Mouse (Mus musculus): ENCODE measurements around the gene Tas2r124. TPM values are rescaled to one million over a fixed set of nuclear protein-coding genes. Genes with fewer than 3 reads are reported as not detected.

The Tas2r124 gene
- not detected for total RNA-seq (2021)
- long read RNA-seq, experiment 1, result 0 reads
- long read RNA-seq, experiment 2, result 0 reads

DNA sequence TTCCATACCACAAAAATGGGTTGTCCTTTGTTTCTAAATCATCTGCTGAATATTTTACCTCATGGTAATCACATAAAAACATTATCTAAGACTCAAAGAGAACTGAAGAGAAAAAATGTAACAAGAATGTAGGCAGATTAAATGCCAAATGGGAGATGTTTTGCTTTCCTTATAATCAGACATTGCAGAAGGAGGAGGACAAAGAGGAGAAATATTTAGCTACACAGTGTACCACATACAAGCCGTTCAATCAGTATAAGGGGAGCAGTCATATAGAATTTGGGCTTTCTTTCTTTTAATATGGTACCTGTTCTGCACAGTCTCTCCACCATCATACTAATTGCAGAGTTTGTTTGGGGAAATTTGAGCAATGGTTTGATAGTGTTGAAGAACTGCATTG lies at the start of gene Tas2r124:
Gene Tas2r124, plus strand, starts transcription at position 301 of the 400 bp plus-strand sequence.
- no peak for DNase-seq (ENCODE audit: low spot score in 2 of 2)

DNA sequence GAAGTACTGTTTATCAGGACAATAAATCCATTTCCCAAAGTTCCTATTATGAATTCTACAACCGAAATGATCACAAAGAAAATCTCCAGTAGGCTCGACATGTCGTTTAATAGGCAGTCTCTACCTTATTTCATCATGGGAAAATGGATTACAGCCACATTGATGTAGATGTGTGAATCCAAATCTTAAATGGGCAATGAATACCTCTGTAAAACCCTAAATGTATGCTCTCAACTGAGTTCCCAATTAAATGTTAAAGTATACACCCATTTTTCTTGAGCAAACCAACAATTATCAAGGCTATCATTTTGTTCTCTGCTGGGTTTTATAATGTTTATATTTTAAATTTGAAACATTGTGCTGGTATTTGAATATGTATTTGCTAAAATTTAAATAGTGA lies 42.7 kb upstream of the Tas2r124 start, which contains the start of gene Tas2r122:
Gene Tas2r122, minus strand, starts transcription at position 101 of the 400 bp plus-strand sequence.
- DNase-seq (ENCODE audit: low spot score in 2 of 2), result no peak

DNA sequence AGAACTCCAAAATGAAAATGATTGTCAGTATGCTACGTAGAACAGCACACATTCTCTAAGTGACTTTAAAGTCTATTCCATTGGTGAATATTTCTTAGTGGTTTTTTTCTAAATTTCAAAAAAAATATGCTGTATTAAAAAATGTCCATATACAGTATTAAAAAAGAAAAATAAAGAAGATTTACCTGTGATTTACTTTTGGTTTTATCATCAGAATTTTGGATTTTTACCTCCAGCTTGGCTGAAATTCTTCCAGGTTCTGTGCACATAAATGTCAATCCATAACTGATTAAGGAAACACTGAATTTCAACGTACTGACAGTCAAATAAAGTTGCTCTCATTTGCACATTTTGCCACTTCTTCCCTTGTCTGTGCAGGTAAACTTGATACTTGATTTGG lies 16.6 kb upstream of the Tas2r124 start, which contains the start of gene Tas2r115:
Gene Tas2r115, minus strand, starts transcription at position 101 of the 400 bp plus-strand sequence.
- DNase-seq (ENCODE audit: low spot score in 2 of 2), result no peak

DNA sequence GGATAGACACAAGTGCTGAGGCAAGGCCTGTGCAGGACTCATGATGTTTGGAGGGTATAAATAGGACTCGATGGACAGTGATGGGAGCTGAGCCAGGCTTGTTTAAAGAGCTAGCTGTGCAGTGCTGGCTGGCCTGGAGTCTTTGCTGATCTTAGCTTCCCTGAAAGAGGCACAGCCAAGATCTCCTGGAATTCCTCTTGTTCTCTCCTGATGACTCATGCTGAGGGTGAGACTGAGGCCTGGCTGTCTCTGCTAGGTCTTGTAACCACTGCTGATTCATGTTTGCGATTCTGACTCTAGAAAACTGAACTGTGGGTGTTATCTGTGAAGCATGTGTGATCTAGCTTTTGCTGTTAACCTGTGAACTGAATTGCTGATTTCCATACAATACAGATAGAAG lies 4.3 kb upstream of the Tas2r124 start:
- no peak for DNase-seq (ENCODE audit: low spot score in 2 of 2)

DNA sequence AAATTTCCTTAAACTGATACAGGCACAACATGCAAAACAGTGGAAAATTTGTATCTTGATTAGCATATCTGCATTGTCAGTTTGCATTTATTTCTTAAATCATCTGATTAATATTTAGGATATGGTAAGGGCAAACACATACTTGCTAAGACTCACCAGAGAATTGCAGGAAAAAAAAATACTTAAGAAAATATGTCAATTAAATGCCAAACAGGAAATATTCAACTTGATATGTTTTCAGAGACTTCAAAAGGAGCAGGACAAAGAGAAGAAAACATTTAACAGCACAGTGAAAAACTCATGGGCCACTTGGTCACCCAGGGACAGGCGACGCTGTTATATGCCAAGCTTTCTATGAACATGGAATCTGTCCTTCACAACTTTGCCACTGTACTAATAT lies 7.3 kb downstream of the Tas2r124 start, which contains the start of gene Tas2r102:
Gene Tas2r102, plus strand, starts transcription at position 301 of the 400 bp plus-strand sequence.
- DNase-seq (ENCODE audit: low spot score in 2 of 2), result no peak

DNA sequence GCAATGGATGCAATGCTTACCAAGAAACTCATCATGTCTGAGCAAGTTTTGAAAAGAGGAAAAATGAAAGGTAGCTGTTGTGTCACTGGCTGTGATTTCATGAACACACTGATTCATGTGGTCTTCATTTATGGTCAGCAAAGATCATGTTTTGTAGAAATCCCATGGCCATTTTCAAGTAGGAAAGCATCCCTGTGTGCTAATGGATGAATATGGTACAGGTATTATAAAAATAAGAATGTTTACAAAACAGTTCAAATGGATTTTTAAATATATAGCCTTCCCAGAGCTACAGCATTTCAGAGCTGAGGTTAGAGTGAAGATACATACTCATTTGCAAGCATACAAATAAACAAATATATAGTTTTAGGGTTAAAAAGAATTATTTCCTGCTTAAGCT lies 23.5 kb downstream of the Tas2r124 start, which contains the start of gene Tas2r136:
Gene Tas2r136, minus strand, starts transcription at position 101 of the 400 bp plus-strand sequence.
- DNase-seq (ENCODE audit: low spot score in 2 of 2), result no peak

DNA sequence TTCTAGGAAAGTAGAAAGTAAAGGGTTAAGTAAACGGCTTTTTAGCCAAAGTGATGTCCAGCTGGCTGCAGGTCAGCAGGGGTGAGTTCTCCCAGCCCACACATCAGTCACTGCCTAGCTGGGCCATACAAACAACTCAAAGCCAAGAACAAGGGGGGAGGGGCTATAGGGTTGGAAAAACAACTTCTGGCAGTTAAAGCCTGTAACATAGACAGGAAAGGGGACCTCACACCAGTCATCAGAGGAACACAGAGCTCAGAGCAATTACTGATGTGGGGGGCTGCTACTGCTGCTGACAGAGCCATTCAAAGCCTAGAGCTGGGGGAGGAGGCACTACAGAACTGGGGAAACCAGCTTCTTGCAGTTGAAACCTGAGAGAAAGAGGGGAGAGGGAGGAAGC lies 40.9 kb downstream of the Tas2r124 start:
- no peak for DNase-seq (ENCODE audit: low spot score in 2 of 2)

DNA sequence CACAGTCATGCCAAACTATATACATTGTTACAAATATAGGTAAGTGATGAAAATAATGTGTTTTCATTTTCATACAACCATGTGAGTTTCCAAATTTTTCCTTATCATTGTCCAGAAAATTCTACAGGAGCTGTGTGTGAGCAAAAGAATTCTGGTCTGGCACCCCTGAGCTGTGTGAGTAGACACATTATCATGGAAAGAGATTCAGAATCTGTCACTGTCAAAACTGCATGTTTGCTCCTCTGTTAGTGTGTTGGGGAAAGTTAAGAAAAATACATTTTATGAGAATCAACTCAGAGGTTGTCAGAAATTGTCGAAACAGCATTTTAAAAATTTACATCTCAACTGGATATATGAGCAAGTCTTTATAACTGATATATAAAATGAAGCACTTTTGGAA lies 48.0 kb downstream of the Tas2r124 start, which contains the start of gene Tas2r117:
Gene Tas2r117, plus strand, starts transcription at position 301 of the 400 bp plus-strand sequence.
- DNase-seq (ENCODE audit: low spot score in 2 of 2), result no peak

Other genes with a start within 250 kb of the Tas2r124 start
- gene Prh1, start 184.9 kb upstream of the Tas2r124 start, total RNA-seq (2021), result not detected
- not detected for gene Prp2, start 158.8 kb upstream of the Tas2r124 start, total RNA-seq (2021)
- gene A630073D07Rik, start 103.2 kb upstream of the Tas2r124 start, total RNA-seq (2021), result not detected
- not detected for gene Tas2r120, start 97.8 kb upstream of the Tas2r124 start, total RNA-seq (2021)
- not detected for gene Tas2r121, start 53.7 kb upstream of the Tas2r124 start, total RNA-seq (2021)
- not detected for gene Tas2r122, start 42.8 kb upstream of the Tas2r124 start, total RNA-seq (2021)
- gene Tas2r115, start 16.7 kb upstream of the Tas2r124 start, total RNA-seq (2021), result not detected
- not detected for gene Tas2r102, start 7.4 kb downstream of the Tas2r124 start, total RNA-seq (2021)
- gene Tas2r136, start 23.4 kb downstream of the Tas2r124 start, total RNA-seq (2021), result not detected
- not detected for gene Tas2r117, start 48.1 kb downstream of the Tas2r124 start, total RNA-seq (2021)
- gene Tas2r123, start 92.4 kb downstream of the Tas2r124 start, total RNA-seq (2021), result not detected
- gene Tas2r116, start 100.7 kb downstream of the Tas2r124 start, total RNA-seq (2021), result not detected
- gene Tas2r110, start 113.3 kb downstream of the Tas2r124 start, total RNA-seq (2021), result not detected
- not detected for gene Tas2r113, start 138.3 kb downstream of the Tas2r124 start, total RNA-seq (2021)
- gene Tas2r125, start 154.9 kb downstream of the Tas2r124 start, total RNA-seq (2021), result not detected
- gene Tas2r129, start 196.4 kb downstream of the Tas2r124 start, total RNA-seq (2021), result not detected
- gene Tas2r131, start 203.2 kb downstream of the Tas2r124 start, total RNA-seq (2021), result not detected
- gene Tas2r109, start 226.2 kb downstream of the Tas2r124 start, total RNA-seq (2021), result not detected